Mouse (Mus musculus) liver, adult 2 months (tissue): ENCODE results near the gene Strap.

Experiments used
- CTCF ChIP-seq: fragments of 200-500 bp; IDR thresholded peaks from 2 replicates; pipeline ENCODE4 v1.5.1; 2011; ENCODE audit warnings: low read depth, low read length, control low read depth
- POLR2A ChIP-seq: fragments of 200-500 bp; IDR thresholded peaks from 2 replicates; pipeline ENCODE4 v1.6.1; 2011; ENCODE audit warnings: low read length, control low read depth; ENCODE audit not compliant: insufficient read depth; ENCODE audit errors: extremely low read depth

GRCm38 (mm10) chr6:137796596-137797567, 62.0 kb downstream of the Strap start:
- TF ChIP-seq CTCF (no peak), POLR2A (no peak)
